Mouse (Mus musculus): Measurements from ENCODE around the gene Cyp11a1. TPM values are rescaled to one million over a fixed set of nuclear protein-coding genes. Genes with fewer than 3 reads are reported as not detected.

The Cyp11a1 gene
- total RNA-seq, 2 experiments from 2014 or later, result 0.17 to 0.63 TPM

DNA sequence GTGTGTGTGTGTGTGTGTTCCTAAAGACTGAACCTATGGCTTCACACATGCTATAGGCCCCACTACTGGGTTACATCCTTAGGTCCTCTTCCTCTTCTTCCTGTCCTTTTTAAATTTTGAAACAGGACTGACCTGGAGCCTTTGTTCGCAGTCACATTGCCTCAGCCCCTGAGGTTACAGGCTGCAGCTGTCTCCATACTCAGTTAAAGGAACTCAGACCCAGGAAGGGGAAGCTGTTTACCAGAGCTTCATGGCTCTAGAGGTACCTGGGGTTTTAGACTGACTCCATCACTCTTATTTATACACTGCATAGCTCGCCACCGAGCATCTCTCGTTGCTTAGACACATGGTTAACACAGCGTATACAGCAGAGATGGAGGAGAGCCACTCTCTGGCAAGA, 34.8 kb upstream of the Cyp11a1 start:
- no peak for DNase-seq
- intact Hi-C loops (cut with DNase I), result no loop called here

DNA sequence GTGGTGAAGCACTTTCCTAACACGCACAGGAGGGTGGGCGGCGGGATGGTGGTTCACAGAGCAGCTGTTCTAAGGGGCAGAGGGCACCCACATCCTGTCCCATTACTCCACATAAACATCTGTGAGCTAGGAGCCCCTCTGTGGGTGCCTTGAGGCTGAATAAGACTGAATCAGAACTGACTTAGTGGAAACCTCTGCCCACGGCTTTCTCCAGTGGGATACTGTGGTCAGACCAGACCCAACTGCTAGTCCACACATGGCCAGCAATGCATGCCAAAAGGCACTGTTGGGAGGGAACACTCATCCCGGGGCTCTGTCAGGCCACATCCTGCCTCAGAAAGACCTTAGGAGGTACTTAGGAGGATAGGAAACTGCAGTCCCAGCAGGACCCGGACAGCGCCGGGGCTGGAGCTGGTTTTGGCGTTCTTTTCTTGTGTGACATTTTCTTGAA, 34.0 kb upstream of the Cyp11a1 start:
- peak in 1 of 2 experiments; percentile 48 for DNase-seq
- intact Hi-C loops (cut with DNase I), result no loop called here

DNA sequence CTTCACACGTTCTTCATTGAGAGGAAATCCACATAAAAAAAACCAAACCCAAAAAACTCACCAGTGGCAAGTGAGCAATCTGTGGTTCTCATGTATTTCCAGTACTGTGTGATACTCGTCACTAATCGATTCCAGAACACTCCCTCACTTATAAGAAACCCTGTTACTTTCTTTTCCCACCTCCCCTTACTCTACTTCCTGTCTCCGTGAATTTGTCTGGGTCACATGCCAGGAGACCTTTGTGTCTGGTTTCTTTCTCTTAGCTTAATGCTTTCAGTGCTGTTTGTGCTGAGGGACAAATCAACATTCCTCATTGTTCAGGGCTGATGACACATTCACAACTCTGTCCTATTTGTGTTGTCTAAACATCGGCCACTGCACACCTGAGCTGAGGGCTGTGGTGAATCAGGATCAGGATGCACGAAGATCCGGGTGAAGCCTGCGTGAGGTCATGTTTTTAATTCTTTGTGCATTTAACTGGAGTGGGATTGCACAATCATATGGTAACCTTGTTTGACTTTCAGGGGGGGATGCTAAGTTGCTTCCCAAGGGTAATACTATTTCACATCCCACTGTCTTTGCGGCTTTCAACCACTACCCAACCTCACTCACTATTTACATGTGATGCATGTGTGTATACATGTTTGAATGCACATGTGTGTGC, 33.3 kb upstream of the Cyp11a1 start:
- DNase-seq, result no peak

DNA sequence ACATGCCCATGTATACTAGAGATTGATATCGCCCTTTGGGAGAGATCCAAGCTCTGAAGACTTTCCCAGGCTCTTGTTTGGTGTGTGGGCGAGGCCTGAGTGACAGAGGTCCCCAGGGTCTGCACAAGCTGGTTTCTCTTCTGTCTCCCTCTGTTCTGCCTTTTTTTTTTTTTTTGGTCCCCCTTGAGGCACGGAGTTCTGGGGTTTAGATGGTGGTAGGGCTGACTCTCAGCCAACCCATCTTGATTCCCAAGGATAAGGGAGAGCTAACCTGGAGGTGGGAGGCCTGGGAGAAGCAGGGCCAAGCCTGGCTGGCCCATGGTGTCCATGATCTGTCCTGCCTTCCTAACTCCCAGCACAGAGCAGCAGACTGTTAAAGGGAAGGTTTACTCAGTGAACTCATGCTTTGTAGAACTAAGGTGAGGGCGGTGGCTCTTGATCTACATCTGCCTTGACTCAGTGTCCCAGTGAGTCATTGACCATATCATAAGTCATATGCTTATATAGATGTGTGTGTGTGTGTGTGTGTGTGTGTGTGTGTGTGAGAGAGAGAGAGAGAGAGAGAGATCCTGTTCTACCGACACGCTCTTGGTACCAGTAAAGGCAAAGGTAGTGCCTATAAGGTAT, 32.7 kb upstream of the Cyp11a1 start:
- DNase-seq, result no peak
- intact Hi-C loops (cut with DNase I), result no loop called here

More for the DNA sequence above, 33.3 kb upstream of the Cyp11a1 start:
- intact Hi-C loops (cut with DNase I), result no loop called here

DNA sequence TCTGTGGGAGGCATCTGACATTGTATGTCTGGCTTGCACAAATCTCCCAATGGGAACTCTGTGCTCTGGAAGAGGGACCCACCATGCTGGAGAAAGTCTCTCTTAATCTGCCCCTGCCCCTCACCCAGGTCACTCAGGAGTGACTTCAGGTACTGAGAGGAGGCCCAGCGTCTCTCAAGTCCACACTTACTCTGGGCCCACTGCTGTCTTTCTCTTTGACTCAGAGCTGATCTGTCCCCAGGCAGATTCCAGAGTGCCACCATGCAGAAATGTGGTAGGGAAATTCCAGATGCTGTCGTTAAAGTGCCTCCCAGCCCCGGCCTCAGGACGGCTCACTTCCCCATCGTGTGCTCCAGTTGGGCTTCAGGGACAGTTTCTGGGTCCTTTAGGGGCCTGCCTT, 32.0 kb upstream of the Cyp11a1 start:
- intact Hi-C loops (cut with DNase I), result no loop called here
- no peak for DNase-seq

DNA sequence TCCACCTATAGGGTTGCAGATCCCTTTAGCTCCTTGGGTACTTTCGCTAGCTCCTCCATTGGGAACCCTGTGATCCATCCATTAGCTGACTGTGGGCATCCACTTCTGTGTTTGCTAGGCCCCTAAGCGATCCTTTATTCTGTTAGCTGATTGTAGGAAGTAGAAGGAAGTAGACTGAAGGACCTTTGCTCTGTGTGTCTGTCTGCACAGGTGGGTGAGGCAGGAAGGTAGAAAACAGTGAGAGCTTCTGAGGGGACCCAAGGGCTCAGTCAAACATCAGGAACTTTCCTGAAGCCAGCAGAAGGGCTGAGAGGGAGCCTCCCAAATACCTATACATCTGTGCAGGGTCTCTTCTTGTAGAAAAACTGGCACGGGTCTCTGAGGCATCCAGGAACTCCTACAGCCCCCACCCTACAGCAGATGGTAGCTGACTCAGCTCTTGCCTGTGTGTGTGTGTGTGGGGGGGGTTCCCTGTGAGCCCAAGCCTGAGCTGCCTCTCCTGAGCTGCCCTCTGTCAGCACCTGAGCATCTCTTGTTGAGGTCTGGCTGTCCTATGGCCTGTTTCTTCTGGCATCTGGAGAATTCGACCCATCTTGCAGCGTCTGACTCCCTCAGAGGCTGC, 30.9 kb upstream of the Cyp11a1 start:
- intact Hi-C loops (cut with DNase I), result no loop called here
- no peak for DNase-seq

DNA sequence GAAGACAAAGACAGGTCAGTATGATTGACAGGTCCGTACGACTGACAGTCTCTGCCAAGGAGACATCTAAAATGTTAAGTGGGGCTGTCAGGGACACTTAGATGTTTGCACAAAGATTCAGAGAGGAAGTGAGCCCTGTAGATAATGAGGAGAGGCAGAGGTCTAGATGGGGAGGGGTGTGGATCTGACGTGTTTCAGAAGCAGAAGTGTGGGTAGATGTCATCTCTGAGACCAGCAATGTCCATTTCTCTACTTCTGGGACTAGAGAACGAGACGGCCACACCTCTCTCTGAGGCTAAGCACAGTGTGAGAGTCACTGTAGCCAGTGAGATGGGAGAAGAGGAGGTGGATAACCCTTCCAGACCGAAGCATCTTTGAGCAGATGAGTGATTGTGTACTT, 28.2 kb upstream of the Cyp11a1 start:
- no peak for DNase-seq
- intact Hi-C loops (cut with DNase I), result no loop called here

DNA sequence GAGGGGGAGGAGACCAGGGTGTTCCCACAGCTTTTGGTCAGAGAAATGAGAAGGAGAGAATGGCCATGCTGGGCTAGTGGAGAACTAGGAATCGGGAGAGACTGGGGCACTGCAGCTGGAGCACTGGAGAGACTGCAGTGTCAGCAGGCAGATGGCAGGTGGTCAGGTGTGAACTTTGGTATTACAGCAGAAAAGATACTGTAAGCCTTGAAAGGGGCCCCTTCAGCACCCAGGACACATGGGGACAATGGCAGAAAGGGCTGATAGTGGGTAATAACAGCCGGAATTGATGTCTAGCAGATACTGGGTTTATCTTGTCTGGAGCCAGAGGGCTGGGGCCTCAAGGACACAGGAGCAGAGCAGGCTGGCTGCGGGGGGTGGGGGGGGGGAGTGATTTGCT, 27.4 kb upstream of the Cyp11a1 start:
- intact Hi-C loops (cut with DNase I), result no loop called here
- DNase-seq, result no peak

DNA sequence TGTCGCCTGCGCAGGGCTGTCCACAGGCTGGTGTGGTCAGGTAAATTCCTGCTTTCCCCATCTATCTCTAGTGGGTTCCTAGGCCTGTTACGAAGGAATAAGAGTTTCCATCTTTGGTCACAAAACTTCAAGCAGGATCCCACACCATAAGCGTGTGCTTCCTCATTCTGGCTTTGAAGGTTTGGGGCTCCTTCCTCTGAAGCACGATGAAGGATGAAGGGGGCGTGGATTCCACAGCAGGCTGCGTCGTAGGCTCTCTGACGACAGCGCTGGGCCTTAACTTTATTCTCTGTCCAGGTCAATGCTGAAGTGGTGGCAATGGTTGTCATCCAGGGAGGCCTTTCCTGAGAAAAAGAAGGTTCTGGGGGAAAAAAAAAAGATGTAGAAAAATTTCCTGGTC, 25.6 kb upstream of the Cyp11a1 start:
- intact Hi-C loops (cut with DNase I), result no loop called here
- DNase-seq, result no peak

DNA sequence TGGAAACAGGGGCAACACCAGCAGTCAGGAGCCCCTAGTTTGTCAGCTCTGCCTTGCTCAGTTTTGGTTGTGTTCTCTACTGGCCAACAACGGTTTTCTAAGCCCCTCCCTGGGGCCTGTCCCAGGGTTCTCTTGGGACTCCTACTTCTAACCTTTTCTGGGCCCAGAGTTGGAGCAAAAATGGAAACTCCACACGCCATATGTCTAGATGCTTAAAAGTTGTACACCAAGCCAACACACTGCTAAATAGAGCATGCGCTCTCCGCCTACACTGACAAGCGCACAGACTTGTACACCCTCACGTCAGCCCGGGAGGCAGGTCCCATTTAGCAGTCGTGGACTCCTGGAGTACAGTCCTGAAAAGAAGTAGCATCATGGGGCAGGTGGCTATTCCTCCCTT, 20.9 kb upstream of the Cyp11a1 start:
- intact Hi-C loops (cut with DNase I), result no loop called here

DNA sequence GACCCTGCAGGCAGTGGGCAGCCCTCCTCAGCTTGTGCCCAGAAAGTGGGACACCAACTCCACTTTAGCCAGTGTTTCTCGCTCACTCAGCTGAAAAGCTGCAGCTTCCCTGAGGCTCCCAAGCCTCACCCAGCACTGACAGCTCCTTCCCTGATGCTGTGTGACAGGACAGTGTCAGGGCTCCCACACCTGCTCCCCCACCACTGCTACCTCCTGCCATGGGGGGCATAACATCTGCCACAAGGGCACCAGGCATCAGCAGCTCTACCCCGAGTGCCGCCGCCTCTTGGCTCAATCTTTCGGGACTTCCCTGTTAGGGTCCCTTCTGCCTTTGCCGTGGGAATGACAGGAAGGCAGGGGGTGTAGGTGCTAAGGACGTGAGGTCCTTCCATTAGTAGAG, 19.9 kb upstream of the Cyp11a1 start:
- no peak for DNase-seq
- intact Hi-C loops (cut with DNase I), result no loop called here

More for the DNA sequence above, 20.9 kb upstream of the Cyp11a1 start:
- DNase-seq, result no peak

DNA sequence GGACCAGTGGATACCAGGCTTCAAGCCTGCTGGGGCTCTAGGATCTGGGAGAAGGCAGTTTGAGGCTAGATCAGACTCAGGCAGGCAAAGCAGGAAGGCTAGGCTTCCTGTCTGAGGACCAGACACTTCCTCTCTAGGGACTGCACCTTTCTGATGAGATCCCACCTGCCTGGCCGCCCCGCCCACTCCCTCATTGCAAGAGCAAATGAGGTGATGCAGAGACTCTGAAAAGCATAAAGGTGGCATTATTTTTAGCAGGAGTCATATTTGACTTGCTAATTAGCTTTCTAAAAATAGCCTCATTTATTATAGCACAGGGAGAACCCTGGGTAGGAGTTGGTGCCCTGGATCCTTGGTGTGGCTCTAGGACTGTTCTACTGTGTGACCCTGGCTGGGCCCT, 18.1 kb upstream of the Cyp11a1 start:
- intact Hi-C loops (cut with DNase I), result no loop called here
- no peak for DNase-seq

DNA sequence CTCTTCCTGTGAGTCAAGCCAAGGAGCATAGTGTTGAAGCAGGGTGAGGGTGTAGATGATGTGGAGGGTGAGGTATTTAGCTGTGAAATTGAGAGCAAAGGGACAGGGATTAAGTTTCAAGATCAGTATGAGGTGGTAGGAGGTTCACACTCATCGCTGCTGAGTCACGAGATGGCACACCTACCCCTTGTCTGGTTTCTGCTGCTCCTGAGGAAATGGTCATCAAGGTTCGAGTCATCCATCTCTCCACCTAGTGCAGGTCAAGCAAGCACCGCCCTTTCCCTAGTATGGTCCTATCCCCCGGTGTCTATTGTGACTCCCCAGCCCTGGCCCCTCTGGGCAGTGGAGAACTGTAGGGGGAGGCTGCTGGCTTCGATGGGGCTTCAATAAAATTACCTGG, 16.9 kb upstream of the Cyp11a1 start:
- intact Hi-C loops (cut with DNase I), result no loop called here
- no peak for DNase-seq

DNA sequence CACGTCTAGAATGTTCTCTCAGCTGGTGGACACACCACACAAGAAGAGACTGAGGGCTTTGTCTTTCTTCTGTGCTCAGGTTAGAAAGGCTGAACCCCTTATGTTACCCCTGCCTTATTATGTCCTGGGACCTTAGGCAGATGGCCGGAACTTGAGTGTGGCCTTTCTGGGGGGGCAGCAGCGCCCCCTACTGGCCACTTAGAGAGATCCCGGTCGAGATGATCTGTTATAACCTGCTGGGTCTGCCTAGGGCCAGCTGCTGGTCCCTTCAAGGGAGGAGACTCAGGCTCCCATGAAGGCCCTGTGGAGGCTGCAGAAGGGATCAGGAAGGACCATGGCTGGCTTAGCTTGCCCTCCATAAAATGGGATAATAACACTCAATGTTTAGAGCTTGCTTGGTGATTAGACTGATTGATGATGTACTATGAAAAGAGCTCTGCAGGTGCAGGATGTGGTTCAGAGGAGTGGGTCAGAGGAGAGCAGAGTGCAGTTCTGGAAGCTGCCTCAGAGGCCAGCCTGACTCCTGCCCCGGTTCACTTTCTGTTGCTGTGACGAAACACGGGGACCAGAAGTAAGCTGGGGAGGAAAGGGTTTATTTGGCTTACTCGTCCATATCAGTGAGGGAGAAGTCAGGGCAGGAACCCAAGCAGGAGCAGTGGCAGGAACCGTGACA, 15.6 kb upstream of the Cyp11a1 start:
- DNase-seq, result peak; percentile 64 to 65
- intact Hi-C loops (cut with DNase I), result loop anchor here (1.0 to 10.0 kb wide), 2 partner anchors 55 to 336 kb away; partner anchors contain the start of gene Csk

DNA sequence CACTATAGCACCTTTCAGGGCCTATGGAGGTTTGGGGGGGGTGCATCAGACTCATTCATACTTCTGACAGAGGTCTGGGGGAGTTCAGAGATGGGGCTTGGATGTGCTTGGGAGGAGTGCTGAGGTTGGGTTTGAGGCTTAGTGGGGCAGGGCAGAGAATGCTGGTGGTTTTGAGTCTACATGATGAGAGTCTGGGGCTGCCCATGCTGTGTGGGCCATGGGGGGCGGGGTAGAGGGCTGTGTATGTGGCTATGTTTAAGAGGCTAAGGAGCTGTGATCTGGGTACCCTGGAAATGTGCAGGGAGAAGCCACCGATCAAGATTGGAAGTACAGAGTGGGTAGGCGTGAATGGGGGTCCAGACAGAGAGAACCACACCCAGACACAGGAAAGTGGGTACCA, 14.2 kb upstream of the Cyp11a1 start:
- intact Hi-C loops (cut with DNase I), result loop anchor here (10.0 kb wide), 1 partner anchor 337 kb away; the partner anchor contains the start of gene Csk
- DNase-seq, result no peak

DNA sequence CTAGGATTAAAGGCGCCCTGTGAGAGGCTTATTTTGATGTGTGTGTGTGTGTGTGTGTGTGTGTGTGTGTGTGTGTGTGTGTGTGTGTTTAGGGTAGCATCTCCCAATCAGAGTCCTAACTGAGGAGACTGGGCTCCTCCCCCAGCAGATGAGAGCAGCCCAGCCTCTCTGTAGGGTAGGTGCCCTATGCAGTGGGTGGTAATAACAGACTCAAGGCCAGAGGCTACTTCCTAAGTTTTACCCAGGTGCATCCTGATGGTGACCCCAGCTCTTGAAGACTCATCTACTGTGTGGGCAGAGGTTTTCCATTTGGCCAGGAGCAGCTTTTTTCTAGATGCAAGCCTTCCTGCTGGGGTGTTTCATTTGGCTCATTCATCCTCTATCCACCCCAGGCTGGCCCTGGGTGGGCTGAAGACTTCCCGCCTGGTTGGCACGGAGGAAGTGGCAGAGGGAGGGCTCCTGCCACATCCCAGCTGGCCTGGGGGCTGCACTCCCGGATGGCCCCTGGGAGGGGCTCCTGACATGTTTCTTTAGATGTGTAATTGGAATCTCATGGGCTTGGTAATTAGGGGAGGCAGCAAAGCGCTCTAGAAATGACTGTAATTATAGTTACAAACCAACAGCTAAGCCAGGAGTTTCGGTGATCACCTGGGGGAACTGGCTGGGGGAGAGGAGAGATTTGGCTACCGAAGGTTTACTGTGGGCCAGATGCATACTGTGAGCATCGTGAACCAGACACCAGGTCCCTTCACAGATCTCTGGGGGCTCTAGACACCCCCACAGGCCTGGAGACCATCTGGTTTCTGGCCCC, 13.2 kb upstream of the Cyp11a1 start:
- intact Hi-C loops (cut with DNase I), result loop anchor here (10.0 kb wide), 1 partner anchor 338 kb away; the partner anchor contains the start of gene Csk
- no peak for DNase-seq

DNA sequence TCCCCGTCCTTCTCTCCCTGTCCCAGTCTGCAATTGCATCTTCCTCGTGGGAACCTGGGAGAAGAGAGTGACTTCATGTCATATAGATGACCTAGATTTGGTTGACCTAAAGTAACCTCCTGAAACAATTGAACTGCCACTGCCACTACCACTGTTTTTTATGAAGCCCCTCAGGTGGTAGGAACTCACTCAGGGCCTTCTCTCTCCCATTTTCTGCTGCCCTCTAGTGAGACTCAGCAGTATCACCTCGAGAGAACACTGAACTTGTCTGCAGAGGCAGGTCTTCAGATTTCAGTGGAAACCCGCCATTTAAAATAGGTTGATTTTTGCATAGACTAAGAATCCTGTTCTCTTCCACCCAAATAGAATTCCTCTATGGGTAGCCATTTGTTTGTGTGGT, 10.9 kb upstream of the Cyp11a1 start:
- intact Hi-C loops (cut with DNase I), result loop anchor here (5.0 to 10.0 kb wide), 3 partner anchors 208 to 340 kb away; partner anchors contain the start of gene Csk
- DNase-seq, result peak in 1 of 2 experiments; percentile 46

DNA sequence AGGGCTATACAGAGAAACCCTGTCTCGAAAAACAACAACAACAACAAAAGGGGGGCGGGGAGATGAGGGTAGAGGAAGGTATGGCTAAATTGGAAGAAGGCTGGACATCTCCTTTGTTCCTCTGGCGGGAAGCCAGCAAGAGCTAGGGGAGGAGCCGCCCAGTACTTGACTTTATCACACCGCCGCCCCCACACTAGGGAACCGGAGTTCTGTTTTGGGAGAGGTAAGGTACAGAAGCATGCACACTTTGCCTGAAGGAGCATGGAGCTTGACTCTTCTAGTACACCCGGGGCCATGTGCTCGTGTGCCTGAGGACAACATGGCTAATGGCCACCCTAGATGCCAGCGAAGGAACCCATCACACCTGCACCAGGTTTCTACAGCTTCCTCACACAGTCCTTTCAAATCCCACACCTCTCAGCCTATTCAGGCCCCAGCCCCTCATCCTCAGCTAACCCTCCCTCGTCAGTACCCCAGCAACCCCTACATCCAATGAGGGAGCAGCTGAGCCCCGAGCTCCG, 8.6 kb upstream of the Cyp11a1 start:
- intact Hi-C loops (cut with DNase I), result loop anchor here (1.0 to 10.0 kb wide), 5 partner anchors 62 to 343 kb away; partner anchors contain the start of gene Csk
- DNase-seq, result no peak

DNA sequence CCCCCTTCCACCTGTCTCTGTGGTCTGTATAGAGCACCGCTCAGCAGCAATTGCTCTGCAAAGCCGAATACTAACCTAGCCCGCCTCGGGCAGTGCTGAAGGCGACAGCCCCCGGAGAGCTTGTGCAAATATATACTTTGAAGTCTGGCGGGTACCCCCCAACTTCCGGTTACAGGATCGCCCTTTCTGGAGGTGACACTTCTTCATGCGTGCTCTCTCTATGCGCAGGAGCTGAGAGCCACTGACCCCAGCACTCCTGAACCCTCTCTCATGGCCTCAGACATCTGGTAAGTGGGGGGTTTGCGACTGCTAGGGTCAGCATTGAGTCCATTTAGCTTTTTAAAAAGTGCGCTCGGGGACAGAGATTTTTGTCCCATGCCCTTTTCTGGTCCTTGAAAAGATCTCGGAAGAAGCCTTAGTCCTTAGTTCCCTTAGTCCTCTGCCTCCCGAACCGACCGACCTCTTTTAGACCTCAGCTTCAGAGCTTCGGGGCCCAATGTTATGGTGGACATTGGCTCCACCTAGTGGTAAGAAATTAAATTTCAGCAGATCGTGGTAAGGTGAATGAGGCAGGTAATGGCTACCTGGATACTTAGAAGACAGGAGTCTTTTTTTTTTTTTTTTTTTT, 8.1 kb upstream of the Cyp11a1 start:
- DNase-seq, result peak; percentile 31 to 70
- intact Hi-C loops (cut with DNase I), result loop anchor here (1.0 to 10.0 kb wide), 4 partner anchors 63 to 343 kb away; partner anchors contain the start of gene Csk
